Mouse (Mus musculus): ENCODE measurements around the gene Gabrr3. TPM values are rescaled to one million over a fixed set of nuclear protein-coding genes. Genes with fewer than 3 reads are reported as not detected.
"Not testable (repeated sequence)": the region's sequence is repeated elsewhere in the genome, so short reads cannot be mapped to it uniquely, and the experiment has no call there.

Gene Gabrr3
- polyA plus RNA-seq, 1 experiment from 2014 or later = 0.04 TPM

- Histone ChIP-seq H3K27ac (ENCODE audit: low read depth, low read length) (no peak overlapping the region), H3K4me3 (ENCODE audit: low read depth, low read length) (no peak overlapping the region), H3K9me3 (ENCODE audit: control insufficient read depth, low read length) (no peaks in the 10 kb centered on the region), H3K27me3 (ENCODE audit: control insufficient read depth, insufficient read depth, low read length) (no peaks in the 10 kb centered on the region), H3K4me1 (ENCODE audit: control insufficient read depth, insufficient read depth, low read length) (no peaks in the 10 kb centered on the region), H3K36me3 (ENCODE audit: control insufficient read depth, insufficient read depth, low read length) (no peaks in the 10 kb centered on the region), H3K9ac (replicated peaks; ENCODE audit: low read depth, low read length) (no peak overlapping the region), H3K4me2 (ENCODE audit: low read depth, low read length) (no peak overlapping the region)
- 94% methylated on average over 5 of the region's 5 CpGs for WGBS
- ATAC-seq (ENCODE audit: low read depth) = no peak
These were observed 44.7 kb downstream of the Gabrr3 start for GRCm38 (mm10) chr16:59451813-59452212.

- H3K4me3 ChIP-seq (ENCODE audit: low read depth, low read length); H3K9me3 ChIP-seq (ENCODE audit: control insufficient read depth, low read length); H3K4me1 ChIP-seq (ENCODE audit: control insufficient read depth, insufficient read depth, low read length); H3K36me3 ChIP-seq (ENCODE audit: control insufficient read depth, insufficient read depth, low read length); H3K27ac ChIP-seq (ENCODE audit: low read depth, low read length); H3K4me2 ChIP-seq (ENCODE audit: low read depth, low read length); H3K27me3 ChIP-seq (ENCODE audit: control insufficient read depth, insufficient read depth, low read length); H3K9ac ChIP-seq (replicated peaks; ENCODE audit: low read depth, low read length): not testable (repeated sequence)
- peak; percentile 38; the same call in 1 of the 2 replicates for ATAC-seq (ENCODE audit: low read depth)
- 75% methylated on average over 3 of the region's 5 CpGs for WGBS
These were observed 52.2 kb downstream of the Gabrr3 start for GRCm38 (mm10) chr16:59459259-59459861.

GRCm38 (mm10) chr16:59463567-59463966 is 56.4 kb downstream of the Gabrr3 start:
- Histone ChIP-seq H3K36me3 (ENCODE audit: control insufficient read depth, insufficient read depth, low read length) (no peaks in the 10 kb centered on the region), H3K9ac (replicated peaks; ENCODE audit: low read depth, low read length) (no peak overlapping the region), H3K4me2 (ENCODE audit: low read depth, low read length) (no peak overlapping the region), H3K27me3 (ENCODE audit: control insufficient read depth, insufficient read depth, low read length) (no peaks in the 10 kb centered on the region), H3K4me1 (ENCODE audit: control insufficient read depth, insufficient read depth, low read length) (peaks cover 2% of the 10 kb centered on the region; the same call in 1 of the 2 replicates), H3K27ac (ENCODE audit: low read depth, low read length) (no peak overlapping the region), H3K4me3 (ENCODE audit: low read depth, low read length) (no peak overlapping the region), H3K9me3 (ENCODE audit: control insufficient read depth, low read length) (no peaks in the 10 kb centered on the region; the same call in 1 of the 2 replicates)
- WGBS = 21% methylated on average over 4 of the region's 4 CpGs
- peak; percentile 97 for ATAC-seq (ENCODE audit: low read depth)

GRCm38 (mm10) chr16:59463973-59464372 is 56.8 kb downstream of the Gabrr3 start:
- Histone ChIP-seq H3K36me3 (ENCODE audit: control insufficient read depth, insufficient read depth, low read length) (no peaks in the 10 kb centered on the region), H3K4me3 (ENCODE audit: low read depth, low read length) (no peak overlapping the region), H3K27ac (ENCODE audit: low read depth, low read length) (no peak overlapping the region), H3K4me2 (ENCODE audit: low read depth, low read length) (no peak overlapping the region), H3K4me1 (ENCODE audit: control insufficient read depth, insufficient read depth, low read length) (peaks cover 2% of the 10 kb centered on the region; the same call in 1 of the 2 replicates), H3K27me3 (ENCODE audit: control insufficient read depth, insufficient read depth, low read length) (no peaks in the 10 kb centered on the region), H3K9me3 (ENCODE audit: control insufficient read depth, low read length) (no peaks in the 10 kb centered on the region; the same call in 1 of the 2 replicates), H3K9ac (replicated peaks; ENCODE audit: low read depth, low read length) (no peak overlapping the region)
- ATAC-seq (ENCODE audit: low read depth) = no peak; the same call in 1 of the 2 replicates
- 60% methylated on average over 6 of the region's 6 CpGs for WGBS

- Histone ChIP-seq H3K9ac (replicated peaks; ENCODE audit: low read depth, low read length) (no peak overlapping the region), H3K36me3 (ENCODE audit: control insufficient read depth, insufficient read depth, low read length) (no peaks in the 10 kb centered on the region), H3K9me3 (ENCODE audit: control insufficient read depth, low read length) (no peaks in the 10 kb centered on the region; the same call in 1 of the 2 replicates), H3K4me1 (ENCODE audit: control insufficient read depth, insufficient read depth, low read length) (no peaks in the 10 kb centered on the region; the same call in 1 of the 2 replicates), H3K27me3 (ENCODE audit: control insufficient read depth, insufficient read depth, low read length) (no peaks in the 10 kb centered on the region), H3K27ac (ENCODE audit: low read depth, low read length) (no peak overlapping the region), H3K4me3 (ENCODE audit: low read depth, low read length) (no peak overlapping the region), H3K4me2 (ENCODE audit: low read depth, low read length) (no peak overlapping the region)
- 86% methylated on average over 1 of the region's 1 CpGs for WGBS
- ATAC-seq (ENCODE audit: low read depth) = no peak
These were observed 62.7 kb downstream of the Gabrr3 start for GRCm38 (mm10) chr16:59469846-59470245.

GRCm38 (mm10) chr16:59471637-59472278 is 64.6 kb downstream of the Gabrr3 start, which contains the start of gene Riox2:
Gene Riox2 (plus strand): TSS chr16:59471775.
- H3K27me3 ChIP-seq (ENCODE audit: control insufficient read depth, insufficient read depth, low read length) = no peaks in the 10 kb centered on the region
- peak; percentile 95 for ATAC-seq (ENCODE audit: low read depth)
- no peaks in the 10 kb centered on the region for H3K36me3 ChIP-seq (ENCODE audit: control insufficient read depth, insufficient read depth, low read length)
- H3K4me1 ChIP-seq (ENCODE audit: control insufficient read depth, insufficient read depth, low read length) = no peaks in the 10 kb centered on the region; the same call in 1 of the 2 replicates
- H3K4me3 ChIP-seq (ENCODE audit: low read depth, low read length) = peak within 1 kb of the TSS; percentile 53
- no peaks in the 10 kb centered on the region for H3K9me3 ChIP-seq (ENCODE audit: control insufficient read depth, low read length)
- 1% methylated on average over 56 of the region's 56 CpGs for WGBS
- no peak within 1 kb of the TSS for H3K27ac ChIP-seq (ENCODE audit: low read depth, low read length)
- H3K4me2 ChIP-seq (ENCODE audit: low read depth, low read length) = peak within 1 kb of the TSS; percentile 81
- H3K9ac ChIP-seq (replicated peaks; ENCODE audit: low read depth, low read length) = peak within 1 kb of the TSS; percentile 48

GRCm38 (mm10) chr16:59472546-59472945 is 65.4 kb downstream of the Gabrr3 start:
- H3K4me2 ChIP-seq (ENCODE audit: low read depth, low read length) = peak overlapping the region; percentile 81
- 52% methylated on average over 6 of the region's 6 CpGs for WGBS
- no peaks in the 10 kb centered on the region for H3K9me3 ChIP-seq (ENCODE audit: control insufficient read depth, low read length)
- H3K27ac ChIP-seq (ENCODE audit: low read depth, low read length) = no peak overlapping the region
- no peaks in the 10 kb centered on the region for H3K27me3 ChIP-seq (ENCODE audit: control insufficient read depth, insufficient read depth, low read length)
- no peaks in the 10 kb centered on the region for H3K36me3 ChIP-seq (ENCODE audit: control insufficient read depth, insufficient read depth, low read length)
- H3K9ac ChIP-seq (replicated peaks; ENCODE audit: low read depth, low read length) = no peak overlapping the region
- H3K4me1 ChIP-seq (ENCODE audit: control insufficient read depth, insufficient read depth, low read length) = no peaks in the 10 kb centered on the region; the same call in 1 of the 2 replicates
- H3K4me3 ChIP-seq (ENCODE audit: low read depth, low read length) = peak overlapping the region; percentile 53
- ATAC-seq (ENCODE audit: low read depth) = no peak

GRCm38 (mm10) chr16:59474788-59475187 is 67.7 kb downstream of the Gabrr3 start:
- Histone ChIP-seq H3K9me3 (ENCODE audit: control insufficient read depth, low read length) (no peaks in the 10 kb centered on the region), H3K27me3 (ENCODE audit: control insufficient read depth, insufficient read depth, low read length) (no peaks in the 10 kb centered on the region), H3K36me3 (ENCODE audit: control insufficient read depth, insufficient read depth, low read length) (no peaks in the 10 kb centered on the region), H3K4me3 (ENCODE audit: low read depth, low read length) (no peak overlapping the region), H3K4me1 (ENCODE audit: control insufficient read depth, insufficient read depth, low read length) (no peaks in the 10 kb centered on the region; the same call in 1 of the 2 replicates), H3K4me2 (ENCODE audit: low read depth, low read length) (no peak overlapping the region), H3K27ac (ENCODE audit: low read depth, low read length) (no peak overlapping the region), H3K9ac (replicated peaks; ENCODE audit: low read depth, low read length) (no peak overlapping the region)
- WGBS = 29% methylated on average over 1 of the region's 1 CpGs
- ATAC-seq (ENCODE audit: low read depth) = no peak

GRCm38 (mm10) chr16:59477955-59478354 is 70.8 kb downstream of the Gabrr3 start:
- H3K27me3 ChIP-seq (ENCODE audit: control insufficient read depth, insufficient read depth, low read length) = no peaks in the 10 kb centered on the region
- H3K4me2 ChIP-seq (ENCODE audit: low read depth, low read length) = no peak overlapping the region
- ATAC-seq (ENCODE audit: low read depth) = no peak
- H3K4me3 ChIP-seq (ENCODE audit: low read depth, low read length) = no peak overlapping the region
- no peak overlapping the region for H3K27ac ChIP-seq (ENCODE audit: low read depth, low read length)
- H3K9me3 ChIP-seq (ENCODE audit: control insufficient read depth, low read length) = no peaks in the 10 kb centered on the region
- WGBS = 87% methylated on average over 3 of the region's 3 CpGs
- no peaks in the 10 kb centered on the region for H3K4me1 ChIP-seq (ENCODE audit: control insufficient read depth, insufficient read depth, low read length)
- no peaks in the 10 kb centered on the region for H3K36me3 ChIP-seq (ENCODE audit: control insufficient read depth, insufficient read depth, low read length)
- H3K9ac ChIP-seq (replicated peaks; ENCODE audit: low read depth, low read length) = no peak overlapping the region
